Mouse (Mus musculus) hindbrain, embryonic 11.5 days (tissue): ENCODE measurements around the gene Hpn. TPM values are rescaled to one million over a fixed set of nuclear protein-coding genes. Genes with fewer than 3 reads are reported as not detected.

Source experiments
- ATAC-seq: fragments of 200-750 bp; cut with Nextera tagmentation; 2 replicates; pipeline ENCODE4 v1.8.0; 2017; ENCODE audit warnings: mild to moderate bottlenecking, moderate TSS enrichment, moderate library complexity; ENCODE audit not compliant: low FRiP score
- DNase-seq: peaks from one replicate; pipeline ENCODE4 v3.0.0-alpha.2; 2015; ENCODE audit warnings: low spot score
- H3K27ac ChIP-seq: fragments of 300-500 bp; sonication (generic); 2 replicates; pipeline ENCODE4 v1.5.1; 2014; ENCODE audit warnings: mild to moderate bottlenecking, low read depth, low read length
- H3K27me3 ChIP-seq: fragments of 300-500 bp; sonication (generic); 2 replicates; pipeline ENCODE4 v1.6.1; 2014; ENCODE audit warnings: mild to moderate bottlenecking, low read length, moderate library complexity, mixed read lengths; ENCODE audit not compliant: control insufficient read depth, insufficient read depth
- H3K36me3 ChIP-seq: fragments of 300-500 bp; sonication (generic); 2 replicates; pipeline ENCODE4 v1.6.1; 2014; ENCODE audit warnings: mild to moderate bottlenecking, low read length, moderate library complexity, mixed read lengths; ENCODE audit not compliant: control insufficient read depth, insufficient read depth
- H3K4me1 ChIP-seq: fragments of 300-500 bp; sonication (generic); replicated peaks from 2 replicates; pipeline ENCODE4 v1.6.1; 2014; ENCODE audit warnings: low read length, mixed read lengths; ENCODE audit not compliant: control insufficient read depth, insufficient read depth
- H3K4me2 ChIP-seq: fragments of 300-500 bp; sonication (generic); replicated peaks from 2 replicates; pipeline ENCODE4 v1.6.1; 2014; ENCODE audit warnings: mild to moderate bottlenecking, low read depth, low read length
- H3K4me3 ChIP-seq: fragments of 300-500 bp; sonication (generic); 2 replicates; pipeline ENCODE4 v1.5.1; 2014; ENCODE audit warnings: low read depth, low read length
- H3K9ac ChIP-seq: fragments of 300-500 bp; sonication (generic); 2 replicates; pipeline ENCODE4 v1.6.1; 2014; ENCODE audit warnings: low read depth, low read length
- H3K9me3 ChIP-seq: fragments of 300-500 bp; sonication (generic); 2 replicates; pipeline ENCODE4 v1.6.1; 2016; ENCODE audit warnings: low read length; ENCODE audit not compliant: control insufficient read depth
- WGBS: fragments of 180-500 bp; shearing (Covaris S2); extraction: QIAGEN DNeasy Blood & Tissue Kit; methylation state at CpG from one replicate; pipeline ENCODE4 v1.1.7; 2014; 5-methylcytosine and 5-hydroxymethylcytosine counted together
- polyA plus RNA-seq: library from polyadenylated mRNA; unstranded; fragments of >200 nt; fragmentation: Nextera tagmentation; extraction: Ambion mirVana; gene quantifications from 2 replicates; pipeline ENCODE4 v1.2.1, GENCODE M21; 2014

Gene Hpn
- polyA plus RNA-seq, 1 experiment from 2014 or later, result 0.56 TPM

DNA sequence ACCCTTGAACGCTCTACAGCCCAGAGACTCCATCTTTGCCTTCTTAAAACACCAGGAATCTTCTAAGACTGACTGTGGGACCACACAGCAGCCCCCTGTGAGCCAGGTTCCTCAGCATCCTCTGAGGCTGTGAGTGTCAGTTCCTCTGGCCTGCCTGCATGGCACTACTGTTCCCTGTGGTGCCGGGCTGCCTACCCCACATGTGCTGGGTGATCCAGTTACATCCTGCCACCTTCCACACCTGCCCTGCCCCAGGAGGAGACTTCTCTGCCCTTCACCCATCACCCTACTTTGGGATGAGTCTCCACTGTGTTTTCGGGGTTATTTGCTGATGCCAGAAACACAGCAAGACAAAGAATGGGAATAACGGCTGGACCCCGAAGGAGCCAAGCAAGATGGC lies 4.5 kb upstream of the Hpn start:
- H3K4me2 ChIP-seq, result no peak overlapping the region
- 84% methylated on average over 5 of the region's 5 CpGs for WGBS
- no peak for ATAC-seq

DNA sequence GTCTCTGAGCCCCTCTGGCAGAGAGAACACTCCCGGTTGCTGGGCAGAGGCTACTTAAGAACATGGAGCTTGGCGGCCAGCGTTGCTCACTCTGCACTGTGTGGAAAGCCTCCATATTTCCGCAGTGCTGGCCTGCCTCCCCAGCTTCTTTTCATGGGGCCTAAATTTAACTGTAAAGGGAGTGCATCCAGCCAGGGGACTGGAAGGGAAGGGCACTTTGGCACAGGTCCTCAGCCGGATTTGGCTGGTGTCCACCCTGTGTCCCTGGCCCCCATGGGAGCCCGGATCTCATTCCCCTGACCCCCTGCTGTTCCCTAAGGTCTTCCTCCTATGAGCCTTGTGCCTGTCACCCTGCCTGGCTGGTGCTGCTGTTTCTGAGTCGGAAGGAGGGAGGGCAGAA lies 3.4 kb upstream of the Hpn start:
- ATAC-seq (no peak), DNase-seq (no peak)
- Histone ChIP-seq H3K27me3 (no peaks in the 10 kb centered on the region), H3K27ac (no peak overlapping the region), H3K4me1 (no peaks in the 10 kb centered on the region; the same call in 1 of the 2 replicates), H3K9me3 (no peaks in the 10 kb centered on the region), H3K9ac (no peak overlapping the region), H3K36me3 (no peaks in the 10 kb centered on the region), H3K4me3 (no peak overlapping the region), H3K4me2 (no peak overlapping the region)
- WGBS, result 84% methylated on average over 7 of the region's 7 CpGs

More for the DNA sequence above, 4.5 kb upstream of the Hpn start:
- no peak for DNase-seq
- no peaks in the 10 kb centered on the region; the same call in 1 of the 2 replicates for H3K4me1 ChIP-seq
- H3K27ac ChIP-seq, result no peak overlapping the region
- H3K4me3 ChIP-seq, result no peak overlapping the region
- H3K36me3 ChIP-seq, result no peaks in the 10 kb centered on the region
- H3K9me3 ChIP-seq, result no peaks in the 10 kb centered on the region
- no peaks in the 10 kb centered on the region; the same call in 1 of the 2 replicates for H3K27me3 ChIP-seq
- no peak overlapping the region for H3K9ac ChIP-seq

DNA sequence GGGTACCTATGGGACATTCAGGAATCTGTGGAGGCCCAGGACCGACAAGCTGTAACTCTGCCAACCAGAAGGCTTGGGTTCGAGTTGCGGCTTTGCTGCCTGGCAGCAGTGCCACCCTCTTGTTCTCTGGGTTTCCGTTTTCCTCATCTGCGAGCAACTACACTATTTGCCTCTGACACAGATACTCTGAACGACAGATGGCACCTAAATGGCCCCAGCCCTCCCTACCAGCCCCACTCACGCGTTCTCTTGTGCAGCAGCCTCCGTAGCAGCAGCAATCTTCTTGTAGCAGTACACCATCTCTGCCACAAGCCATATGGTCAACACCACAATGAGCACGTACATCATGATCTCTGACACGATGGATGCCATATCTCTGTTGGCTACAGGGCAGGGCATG lies 2.4 kb upstream of the Hpn start:
- no peaks in the 10 kb centered on the region; the same call in 1 of the 2 replicates for H3K4me1 ChIP-seq
- H3K4me3 ChIP-seq, result no peak overlapping the region
- H3K36me3 ChIP-seq, result no peaks in the 10 kb centered on the region
- no peak for ATAC-seq
- 87% methylated on average over 11 of the region's 11 CpGs for WGBS
- no peak overlapping the region for H3K27ac ChIP-seq
- H3K4me2 ChIP-seq, result no peak overlapping the region
- no peaks in the 10 kb centered on the region for H3K27me3 ChIP-seq
- no peak for DNase-seq
- H3K9me3 ChIP-seq, result no peaks in the 10 kb centered on the region
- H3K9ac ChIP-seq, result no peak overlapping the region

DNA sequence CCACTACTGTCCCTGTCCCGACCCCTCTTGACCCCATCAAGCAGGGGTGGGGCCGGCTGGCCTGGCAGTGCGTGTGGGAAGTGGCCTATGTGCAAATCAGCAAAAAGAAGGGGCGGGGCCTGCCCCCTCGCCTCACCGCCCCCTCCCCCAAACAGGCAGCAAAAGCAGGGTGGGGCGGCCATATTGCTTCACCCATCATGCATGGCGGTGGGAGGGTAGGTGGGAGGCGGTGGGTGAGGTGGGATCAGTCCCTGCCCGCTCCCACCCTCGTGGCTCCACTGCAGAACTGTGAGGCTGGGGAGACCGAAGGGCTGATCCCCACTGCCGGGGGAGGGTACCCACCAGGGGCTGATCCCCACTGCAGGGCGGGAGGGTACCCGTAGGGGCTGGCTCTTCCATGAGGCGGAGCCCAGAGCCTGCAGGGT lies 1.6 kb upstream of the Hpn start:
- 32% methylated on average over 13 of the region's 16 CpGs for WGBS
- no peaks in the 10 kb centered on the region for H3K9me3 ChIP-seq
- no peaks in the 10 kb centered on the region; the same call in 1 of the 2 replicates for H3K4me1 ChIP-seq
- H3K4me3 ChIP-seq, result no peak overlapping the region
- ATAC-seq, result peak; percentile 33; the same call in 1 of the 2 replicates
- no peak overlapping the region for H3K4me2 ChIP-seq
- no peaks in the 10 kb centered on the region for H3K27me3 ChIP-seq
- no peaks in the 10 kb centered on the region for H3K36me3 ChIP-seq
- H3K27ac ChIP-seq, result no peak overlapping the region
- no peak overlapping the region for H3K9ac ChIP-seq
- DNase-seq, result no peak

DNA sequence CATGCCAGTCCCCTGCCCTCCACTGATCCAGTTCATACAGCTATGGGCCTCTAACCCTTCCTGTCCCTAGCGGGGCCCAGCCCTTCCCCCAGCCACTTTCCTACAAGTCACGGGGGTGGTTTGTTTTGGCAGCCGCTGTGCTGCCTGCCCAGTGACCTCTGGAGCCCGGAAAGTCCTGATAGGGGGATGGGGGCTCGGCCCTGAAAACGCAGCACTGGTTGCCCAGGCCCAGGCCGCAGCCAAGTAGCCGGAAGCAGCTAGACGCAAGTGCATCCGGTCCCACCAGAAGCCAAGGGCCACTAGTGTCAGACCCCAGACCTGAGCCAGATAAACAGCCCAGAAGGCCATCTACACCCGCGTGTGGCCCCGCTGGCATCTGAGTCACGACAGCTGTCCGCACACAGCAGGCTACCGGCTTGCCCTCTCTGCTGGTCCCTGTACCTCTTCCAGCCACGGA lies 525 bp upstream of the Hpn start:
- Histone ChIP-seq H3K4me1 (no peaks in the 10 kb centered on the region; the same call in 1 of the 2 replicates), H3K27me3 (no peaks in the 10 kb centered on the region), H3K9me3 (no peaks in the 10 kb centered on the region), H3K9ac (no peak overlapping the region), H3K4me2 (no peak overlapping the region), H3K36me3 (no peaks in the 10 kb centered on the region), H3K4me3 (no peak overlapping the region), H3K27ac (no peak overlapping the region)
- DNase-seq (no peak), ATAC-seq (0 out of 2 replicates have a peak, but pooled peaks have one; percentile 33)
- 31% methylated on average over 17 of the region's 17 CpGs for WGBS

DNA sequence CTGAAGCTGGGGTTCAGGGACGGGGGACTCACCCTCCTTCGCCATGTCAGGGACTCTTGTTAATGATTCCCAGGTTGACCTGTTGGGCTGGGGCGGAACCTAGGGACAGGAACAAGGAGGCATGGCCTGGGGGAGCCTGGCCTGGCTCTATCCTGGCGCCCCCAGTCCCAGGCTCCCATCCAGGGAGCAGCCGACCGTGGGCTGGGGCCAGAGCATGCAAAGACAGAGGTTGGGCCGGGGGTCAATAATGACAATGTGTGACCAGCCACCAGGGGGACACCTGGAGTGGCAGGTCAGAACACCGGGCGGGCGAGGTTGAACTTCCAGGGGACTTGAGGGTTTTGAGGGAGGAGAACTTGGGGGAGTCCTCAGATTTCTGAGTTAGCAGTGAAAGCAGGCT lies 444 bp downstream of the Hpn start:
- no peak for ATAC-seq
- Histone ChIP-seq H3K9ac (no peak overlapping the region), H3K4me3 (no peak overlapping the region), H3K36me3 (no peaks in the 10 kb centered on the region), H3K27me3 (no peaks in the 10 kb centered on the region), H3K4me2 (no peak overlapping the region), H3K4me1 (no peaks in the 10 kb centered on the region; the same call in 1 of the 2 replicates), H3K27ac (no peak overlapping the region), H3K9me3 (no peaks in the 10 kb centered on the region)
- no peak for DNase-seq
- 44% methylated on average over 10 of the region's 10 CpGs for WGBS

DNA sequence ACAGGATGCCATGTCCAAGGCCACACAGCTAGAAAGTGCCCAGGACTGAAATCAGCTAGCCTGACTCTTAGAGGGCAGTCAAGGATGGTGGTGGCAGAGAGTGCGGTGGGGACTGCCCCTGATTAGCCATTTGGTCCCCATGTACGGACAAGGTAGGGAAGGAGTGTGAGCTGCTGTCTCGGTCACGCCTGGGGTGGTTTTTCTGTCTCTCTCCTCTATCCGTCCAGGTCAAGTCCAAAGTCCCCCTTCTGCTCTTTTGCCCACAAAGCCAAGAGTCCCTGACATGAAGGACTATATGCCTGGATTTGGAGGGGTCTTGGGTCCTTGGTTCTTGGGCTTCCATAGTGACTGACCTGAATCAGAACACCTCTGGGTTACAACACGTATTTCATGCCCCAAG lies 1.3 kb downstream of the Hpn start:
- H3K27ac ChIP-seq, result no peak overlapping the region
- H3K36me3 ChIP-seq, result no peaks in the 10 kb centered on the region
- no peak for DNase-seq
- ATAC-seq, result no peak
- no peak overlapping the region for H3K9ac ChIP-seq
- H3K27me3 ChIP-seq, result no peaks in the 10 kb centered on the region
- no peak overlapping the region for H3K4me2 ChIP-seq
- H3K4me1 ChIP-seq, result no peaks in the 10 kb centered on the region; the same call in 1 of the 2 replicates
- WGBS, result 81% methylated on average over 6 of the region's 6 CpGs
- H3K9me3 ChIP-seq, result no peaks in the 10 kb centered on the region
- H3K4me3 ChIP-seq, result no peak overlapping the region

DNA sequence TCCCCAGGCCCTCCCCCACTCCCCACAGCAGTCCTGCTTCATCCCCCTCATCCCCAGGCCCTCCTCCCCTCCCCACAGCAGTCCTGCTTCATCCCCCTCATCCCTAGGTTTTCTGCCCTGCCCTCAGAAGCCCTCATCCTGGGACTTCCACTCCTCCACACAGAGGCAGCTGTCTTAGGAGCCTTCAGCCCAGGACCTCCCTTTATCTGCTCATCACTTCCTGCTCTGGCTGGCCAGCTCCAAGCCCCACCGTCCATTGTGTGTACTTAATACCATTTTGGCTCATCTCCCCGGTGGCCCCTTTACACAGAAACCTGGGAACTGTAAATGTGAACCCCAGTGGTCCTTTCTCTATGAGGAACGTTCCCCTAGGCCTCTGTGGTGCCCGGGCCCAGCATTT lies 3.1 kb downstream of the Hpn start:
- no peaks in the 10 kb centered on the region for H3K36me3 ChIP-seq
- no peak overlapping the region for H3K4me2 ChIP-seq
- 54% methylated on average over 4 of the region's 4 CpGs for WGBS
- no peaks in the 10 kb centered on the region for H3K27me3 ChIP-seq
- DNase-seq, result no peak
- no peak for ATAC-seq
- no peak overlapping the region for H3K9ac ChIP-seq
- no peaks in the 10 kb centered on the region; the same call in 1 of the 2 replicates for H3K4me1 ChIP-seq
- no peak overlapping the region for H3K4me3 ChIP-seq
- no peaks in the 10 kb centered on the region for H3K9me3 ChIP-seq
- no peak overlapping the region for H3K27ac ChIP-seq

DNA sequence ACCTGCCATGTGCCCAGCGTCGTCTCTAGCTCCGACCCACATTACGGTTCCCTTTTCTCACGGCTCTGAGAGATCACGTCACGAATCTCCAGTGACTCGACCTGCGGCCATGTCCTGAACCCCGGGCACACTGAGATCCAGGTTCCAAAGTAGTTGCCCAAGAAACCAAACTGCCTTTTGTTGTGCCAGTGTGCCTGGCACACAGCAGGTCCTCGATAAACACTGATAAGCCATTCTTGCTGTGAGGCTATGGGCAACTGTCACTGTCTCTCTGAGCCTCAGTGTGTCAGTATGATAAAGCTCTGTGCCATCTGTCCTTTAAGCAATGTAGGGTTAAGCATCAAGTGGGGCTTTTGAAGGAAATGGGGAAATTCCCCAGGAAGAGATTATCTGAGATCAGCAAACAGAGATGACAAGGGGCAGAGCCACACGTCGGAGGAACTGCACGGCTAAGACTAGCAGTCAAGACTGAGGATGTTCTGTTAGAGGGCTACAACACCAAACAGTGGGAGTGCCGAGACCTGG lies 4.2 kb downstream of the Hpn start:
- Histone ChIP-seq H3K36me3 (no peaks in the 10 kb centered on the region), H3K9me3 (no peaks in the 10 kb centered on the region), H3K4me2 (no peak overlapping the region), H3K27ac (no peak overlapping the region), H3K27me3 (no peaks in the 10 kb centered on the region), H3K4me3 (no peak overlapping the region), H3K4me1 (no peaks in the 10 kb centered on the region; the same call in 1 of the 2 replicates), H3K9ac (no peak overlapping the region)
- ATAC-seq, result no peak
- 89% methylated on average over 15 of the region's 15 CpGs for WGBS
- DNase-seq, result no peak
